Mouse (Mus musculus) subcutaneous adipose tissue, adult 2 months (tissue): ENCODE measurements around the gene Myh3. TPM values are rescaled to one million over a fixed set of nuclear protein-coding genes. Genes with fewer than 3 reads are reported as not detected.

Experiments used
- polyA plus RNA-seq: library from polyadenylated mRNA; depleted of rRNA; stranded (reverse); fragments of >200 nt; gene quantifications from 2 replicates; pipeline ENCODE4 v1.2.3, GENCODE M21; 2012; ENCODE audit warnings: low replicate concordance; rRNA removed

Myh3 gene
- polyA plus RNA-seq: not detected in 2 replicates

GRCm38 (mm10) chr11:67078000-67078399 lies at the start of gene Myh3:
Myh3 (plus strand) TSS chr11:67078300.

GRCm38 (mm10) chr11:67052321-67052952 lies 25.7 kb upstream of the Myh3 start, which contains the start of the genes Adprm and Sco1:
Adprm (minus strand) TSS chr11:67052594.
Sco1 (plus strand) TSS chr11:67052670.

Other genes with a start within 250 kb of the Myh3 start
- gene Pirt, start 166.3 kb upstream of the Myh3 start, polyA plus RNA-seq: not detected in 2 replicates
- gene Tmem238l, start 121.7 kb upstream of the Myh3 start, polyA plus RNA-seq: 0.22 TPM in 1 of 2 replicates, not detected in the other
- gene Tmem220, start 53.1 kb upstream of the Myh3 start, polyA plus RNA-seq: 3.0 and 6.5 TPM in 2 replicates
- gene Adprm, start 25.7 kb upstream of the Myh3 start, polyA plus RNA-seq: 18.7 and 20.0 TPM in 2 replicates
- 4.3 and 5.3 TPM in 2 replicates for gene Sco1, start 25.6 kb upstream of the Myh3 start, polyA plus RNA-seq
- 0.04 and 0.06 TPM in 2 replicates for gene Myh2, start 92.7 kb downstream of the Myh3 start, polyA plus RNA-seq
- gene Myh1, start 121.8 kb downstream of the Myh3 start, polyA plus RNA-seq: 0.03 and 0.06 TPM in 2 replicates
- gene Myh4, start 159.7 kb downstream of the Myh3 start, polyA plus RNA-seq: not detected in 2 replicates
- gene Myh8, start 198.8 kb downstream of the Myh3 start, polyA plus RNA-seq: not detected in 2 replicates
- not detected in 2 replicates for gene Myh13, start 243.4 kb downstream of the Myh3 start, polyA plus RNA-seq